Mouse (Mus musculus) hematopoietic stem cell, adult 5-6 weeks (primary cell): ENCODE measurements around the gene Exosc10. TPM values are rescaled to one million over a fixed set of nuclear protein-coding genes. Genes with fewer than 3 reads are reported as not detected.

Source experiments
- ATAC-seq, 2 experiments: fragments of 125-278 bp in 1 of 2; replicated peaks in 1 of 2; 2 replicates each; pipeline ENCODE4 v1.8.0; 2016 to 2017; ENCODE audit warnings: inconsistent platforms in 2 of 2, mild to moderate bottlenecking in 2 of 2, moderate number of reproducible peaks in 2 of 2, low read depth in 1 of 2, moderate TSS enrichment in 1 of 2; ENCODE audit not compliant: low FRiP score in 2 of 2, poor library complexity in 2 of 2, severe bottlenecking in 2 of 2, insufficient read depth in 1 of 2, low TSS enrichment in 1 of 2
- total RNA-seq: library from RNA; stranded (forward); fragments of 172-1452, 232-1000 nt; gene quantifications from 2 replicates; pipeline ENCODE4 v1.2.3, GENCODE M21; 2017

The Exosc10 gene
- total RNA-seq, 1 experiment from 2014 or later, result 66.0 TPM

- no peak for ATAC-seq
These were observed 463 bp upstream of the Exosc10 start for GRCm38 (mm10) chr4:148557766-148558165.

- ATAC-seq, result no peak
These were observed 4.4 kb downstream of the Exosc10 start for GRCm38 (mm10) chr4:148562676-148563075.

GRCm38 (mm10) chr4:148563595-148563994 lies 5.4 kb downstream of the Exosc10 start:
- ATAC-seq, result no peak

- ATAC-seq, result no peak
These were observed 11.9 kb downstream of the Exosc10 start for GRCm38 (mm10) chr4:148570138-148570537.

GRCm38 (mm10) chr4:148570693-148571295 lies 12.6 kb downstream of the Exosc10 start:
- no peak for ATAC-seq

- ATAC-seq, result no peak
These were observed 15.0 kb downstream of the Exosc10 start for GRCm38 (mm10) chr4:148573222-148573621.

- no peak for ATAC-seq
These were observed 22.5 kb downstream of the Exosc10 start for GRCm38 (mm10) chr4:148580765-148581164.

- ATAC-seq, result no peak
These were observed 23.2 kb downstream of the Exosc10 start for GRCm38 (mm10) chr4:148581422-148581821.

GRCm38 (mm10) chr4:148583257-148583656 lies 25.0 kb downstream of the Exosc10 start:
- ATAC-seq, result peak; percentile 61 to 73

- ATAC-seq, result no peak
These were observed 28.4 kb downstream of the Exosc10 start for GRCm38 (mm10) chr4:148586648-148587047.

- no peak for ATAC-seq
These were observed 30.6 kb downstream of the Exosc10 start for GRCm38 (mm10) chr4:148588793-148589192.

GRCm38 (mm10) chr4:148589565-148589964 lies 31.3 kb downstream of the Exosc10 start:
- ATAC-seq, result no peak

- peak; percentile 0 to 9; a peak in 1 of 4 replicates for ATAC-seq
These were observed 32.4 kb downstream of the Exosc10 start for GRCm38 (mm10) chr4:148590421-148591170.

- ATAC-seq, result peak; percentile 96 to 99
These were observed 33.0 kb downstream of the Exosc10 start, which contains the start of gene Srm for GRCm38 (mm10) chr4:148591171-148591630. Gene Srm, plus strand, starts transcription at chr4:148591503.

- ATAC-seq, result peak in 1 of 2 experiments; percentile 18; a peak in 2 of 4 replicates
These were observed 33.6 kb downstream of the Exosc10 start for GRCm38 (mm10) chr4:148591637-148592380.

- ATAC-seq, result no peak
These were observed 35.8 kb downstream of the Exosc10 start for GRCm38 (mm10) chr4:148593996-148594395.

GRCm38 (mm10) chr4:148595916-148596315 lies 37.7 kb downstream of the Exosc10 start:
- no peak for ATAC-seq

- no peak for ATAC-seq
These were observed 38.5 kb downstream of the Exosc10 start for GRCm38 (mm10) chr4:148596731-148597130.
